Mouse (Mus musculus): Measurements from ENCODE around the gene Lrrc3c. TPM values are rescaled to one million over a fixed set of nuclear protein-coding genes. Genes with fewer than 3 reads are reported as not detected.
"Not testable (repeated sequence)": the region's sequence is repeated elsewhere in the genome, so short reads cannot be mapped to it uniquely, and the experiment has no call there.

The Lrrc3c gene
- polyA plus RNA-seq, 1 experiment from 2014 or later, result not detected

DNA sequence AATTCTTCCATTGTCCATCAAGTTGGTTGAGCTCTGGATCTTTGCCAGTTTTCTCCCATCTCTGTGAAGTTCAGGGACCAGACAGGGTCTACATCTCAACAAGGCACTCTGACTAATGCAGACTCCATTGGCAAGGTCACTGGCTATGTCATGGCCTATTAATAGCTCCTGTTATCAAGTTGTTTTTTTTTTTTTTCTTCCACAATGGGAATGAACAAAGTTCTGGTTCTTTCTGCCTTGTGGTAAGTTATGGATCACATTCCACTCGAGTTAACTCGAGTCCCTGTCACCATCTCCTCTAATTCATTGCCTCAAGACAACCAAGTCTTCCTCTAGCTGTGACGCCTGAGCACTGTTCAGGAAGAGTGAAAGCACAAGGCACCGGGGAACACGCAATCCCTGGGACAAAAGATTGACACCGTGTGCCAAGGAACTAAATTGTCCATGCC, 9.2 kb upstream of the Lrrc3c start:
- Histone ChIP-seq H3K27ac (peak overlapping the region; percentile 95), H3K4me3 (peak overlapping the region; percentile 97; the same call in 1 of the 2 replicates), H3K4me1 (peaks cover 70% of the 10 kb centered on the region), H3K9me3 (no peaks in the 10 kb centered on the region), H3K36me3 (0 out of 2 replicates have a peak, but pooled peaks cover 3% of the 10 kb centered on the region), H3K27me3 (ENCODE audit: insufficient read depth, poor library complexity, severe bottlenecking) (peaks cover 3% of the 10 kb centered on the region; the same call in 1 of the 2 replicates)
- WGBS, result 38% methylated on average over 6 of the region's 6 CpGs
- no peak for DNase-seq (ENCODE audit: low spot score)

DNA sequence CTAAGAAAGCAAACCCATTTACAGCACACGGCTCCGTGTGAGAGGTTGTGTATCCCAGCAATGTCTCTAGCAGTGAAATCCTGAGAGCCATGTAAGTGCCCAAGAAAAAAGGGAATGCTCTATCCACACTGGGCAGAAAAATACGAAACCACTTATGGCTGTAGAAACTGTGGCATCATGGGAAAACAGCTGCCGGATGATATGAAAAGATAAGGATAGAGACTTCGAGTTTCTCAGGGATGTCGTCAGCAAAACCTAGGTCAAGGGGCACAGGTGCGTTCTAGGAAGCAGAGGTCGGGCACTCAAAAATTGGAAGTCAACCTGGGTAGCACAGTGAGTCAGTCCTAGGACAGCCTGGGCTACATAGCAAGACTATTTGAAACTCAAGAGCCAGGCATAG, 8.8 kb upstream of the Lrrc3c start:
- H3K27ac ChIP-seq, result peak overlapping the region; percentile 95
- peaks cover 70% of the 10 kb centered on the region for H3K4me1 ChIP-seq
- H3K9me3 ChIP-seq, result no peaks in the 10 kb centered on the region
- 69% methylated on average over 8 of the region's 8 CpGs for WGBS
- no peak overlapping the region for H3K4me3 ChIP-seq
- H3K36me3 ChIP-seq, result no peaks in the 10 kb centered on the region
- peaks cover 3% of the 10 kb centered on the region; the same call in 1 of the 2 replicates for H3K27me3 ChIP-seq (ENCODE audit: insufficient read depth, poor library complexity, severe bottlenecking)
- no peak for DNase-seq (ENCODE audit: low spot score)

DNA sequence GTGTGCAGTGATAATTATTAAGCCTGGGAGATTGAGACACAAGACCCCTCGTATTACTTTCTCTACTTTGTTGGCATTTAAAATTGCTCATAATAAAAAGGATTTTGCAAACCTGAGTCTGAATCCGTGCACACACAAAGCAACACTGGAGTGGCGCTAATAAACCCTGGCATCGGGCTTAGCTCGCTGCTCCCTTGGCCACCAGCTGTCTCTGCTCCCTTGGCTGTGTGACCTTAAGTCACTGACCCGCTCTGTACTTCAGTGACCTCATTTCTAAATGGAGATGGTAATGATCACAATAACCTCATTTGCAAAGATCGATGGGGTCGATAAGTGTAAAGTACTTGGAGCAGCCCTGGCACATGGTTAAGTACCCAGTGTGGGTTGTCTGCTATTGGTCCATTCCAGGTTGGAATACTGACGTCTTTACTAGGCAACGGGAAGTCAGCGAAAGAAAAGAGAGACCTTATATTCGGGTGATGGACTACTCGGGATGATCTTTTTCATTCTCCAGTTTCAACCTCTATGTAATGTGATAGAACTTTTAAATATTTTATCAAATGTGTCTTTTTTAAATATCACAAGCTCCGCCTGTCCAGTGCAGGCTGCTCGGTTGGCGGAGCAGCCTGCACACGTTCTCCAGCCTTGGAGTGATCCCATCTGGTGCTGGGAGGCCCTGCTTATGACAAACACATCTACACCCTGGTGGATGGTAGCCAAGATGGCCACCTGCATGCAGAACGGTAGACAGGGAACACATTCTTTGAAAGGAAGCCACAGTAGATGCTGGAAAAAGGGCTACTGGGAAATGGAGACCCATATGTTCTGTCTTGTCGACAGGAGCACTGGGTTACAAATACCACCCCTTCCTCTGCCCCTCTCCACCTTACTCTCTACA, 7.3 kb upstream of the Lrrc3c start:
- Histone ChIP-seq H3K36me3 (no peaks in the 10 kb centered on the region), H3K27ac (peak overlapping the region; percentile 9; the same call in 1 of the 2 replicates), H3K4me3 (no peak overlapping the region), H3K27me3 (ENCODE audit: insufficient read depth, poor library complexity, severe bottlenecking) (peaks cover 3% of the 10 kb centered on the region; the same call in 1 of the 2 replicates), H3K4me1 (peaks cover 57% of the 10 kb centered on the region), H3K9me3 (no peaks in the 10 kb centered on the region)
- no peak for DNase-seq (ENCODE audit: low spot score)
- WGBS, result 79% methylated on average over 19 of the region's 19 CpGs

DNA sequence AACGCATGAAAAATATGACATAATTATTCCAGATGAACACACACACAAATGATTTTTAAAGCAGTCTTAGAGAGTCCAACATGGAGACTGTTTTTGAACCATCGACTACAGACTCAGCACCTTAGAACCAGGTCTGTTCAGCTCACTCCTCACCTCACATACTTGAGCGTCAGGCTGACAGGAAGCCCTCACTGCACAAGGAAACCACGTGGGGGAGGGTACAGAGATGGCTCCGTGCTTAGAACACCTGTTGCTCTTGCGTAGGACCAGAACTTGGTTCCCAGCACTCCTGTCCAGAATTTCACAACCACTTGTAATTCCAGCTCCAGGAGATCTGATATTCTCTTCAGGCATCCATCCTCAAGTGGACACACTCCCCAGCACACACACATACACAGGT, 3.1 kb upstream of the Lrrc3c start:
- H3K36me3 ChIP-seq, result no peaks in the 10 kb centered on the region
- H3K4me3 ChIP-seq, result no peak overlapping the region
- 78% methylated on average over 6 of the region's 6 CpGs for WGBS
- H3K27me3 ChIP-seq (ENCODE audit: insufficient read depth, poor library complexity, severe bottlenecking), result peaks cover 28% of the 10 kb centered on the region
- no peak for DNase-seq (ENCODE audit: low spot score)
- H3K27ac ChIP-seq, result no peak overlapping the region
- no peaks in the 10 kb centered on the region for H3K9me3 ChIP-seq
- H3K4me1 ChIP-seq, result peaks cover 34% of the 10 kb centered on the region

DNA sequence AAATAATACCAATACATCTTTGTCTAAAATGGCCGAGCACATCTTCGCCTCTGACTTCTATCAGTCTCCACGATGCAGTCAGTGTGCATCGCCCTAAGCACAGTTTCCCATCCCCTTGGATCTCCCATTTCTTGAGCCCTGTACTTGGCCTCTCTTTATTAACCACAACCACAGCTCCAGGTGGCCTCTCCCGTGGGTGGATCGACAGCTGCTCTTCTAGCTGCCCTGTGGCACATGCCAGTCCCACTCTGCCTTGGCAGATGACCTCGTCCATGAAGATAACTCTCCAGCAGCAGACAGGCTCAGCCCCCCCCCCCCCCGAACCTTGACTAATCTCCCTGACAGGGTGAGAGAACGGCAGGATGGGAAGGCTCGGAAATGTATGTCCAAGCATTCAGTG, 2.6 kb upstream of the Lrrc3c start:
- Histone ChIP-seq H3K27me3 (ENCODE audit: insufficient read depth, poor library complexity, severe bottlenecking) (peaks cover 32% of the 10 kb centered on the region), H3K27ac (no peak overlapping the region), H3K9me3 (no peaks in the 10 kb centered on the region), H3K4me1 (peaks cover 35% of the 10 kb centered on the region), H3K4me3 (no peak overlapping the region), H3K36me3 (no peaks in the 10 kb centered on the region)
- WGBS, result 70% methylated on average over 10 of the region's 10 CpGs
- no peak for DNase-seq (ENCODE audit: low spot score)

DNA sequence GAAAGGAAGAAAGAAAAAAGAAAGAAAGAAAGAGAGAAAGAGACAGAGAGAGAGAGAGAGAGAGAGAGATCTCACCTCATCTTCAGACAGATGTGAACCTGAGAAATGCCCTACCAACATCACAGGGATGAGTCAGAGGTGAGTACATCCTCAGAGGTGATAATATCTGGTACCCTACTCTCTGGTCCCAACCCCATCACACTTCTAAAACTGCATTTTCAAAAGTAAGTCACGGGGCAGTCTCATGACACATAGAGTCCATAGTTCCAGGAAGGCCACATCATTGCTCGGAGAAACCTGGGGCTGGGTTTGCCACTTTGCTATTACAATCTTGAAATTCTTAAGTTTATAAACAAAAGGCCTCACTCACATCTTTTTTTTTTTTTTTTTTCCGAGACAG, 2.1 kb upstream of the Lrrc3c start:
- Histone ChIP-seq H3K9me3 (no peaks in the 10 kb centered on the region), H3K36me3 (no peaks in the 10 kb centered on the region), H3K4me1 (peaks cover 39% of the 10 kb centered on the region), H3K27ac (no peak overlapping the region), H3K27me3 (ENCODE audit: insufficient read depth, poor library complexity, severe bottlenecking) (peaks cover 35% of the 10 kb centered on the region), H3K4me3 (no peak overlapping the region)
- WGBS, result 78% methylated on average over 3 of the region's 3 CpGs
- no peak for DNase-seq (ENCODE audit: low spot score)

DNA sequence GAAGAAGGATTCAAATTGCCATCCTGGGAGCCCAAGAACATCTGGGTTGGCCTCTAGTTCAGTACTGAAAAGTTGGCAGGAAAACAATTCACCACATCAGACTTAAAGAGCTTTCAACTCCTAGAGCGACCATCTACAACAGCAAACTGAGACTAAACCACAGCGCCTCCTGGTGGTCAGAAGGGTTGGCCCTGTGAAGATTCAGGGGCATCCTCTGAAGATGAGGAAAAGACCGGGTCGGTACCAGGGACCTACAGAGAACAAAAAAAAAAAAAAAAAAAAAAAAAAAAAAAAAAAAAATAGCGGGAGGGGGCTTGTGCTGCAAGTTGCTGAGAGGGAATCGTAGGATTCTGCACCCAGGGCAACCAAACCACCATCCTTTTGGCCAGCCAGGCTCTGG, 728 bp upstream of the Lrrc3c start:
- WGBS, result 31% methylated on average over 6 of the region's 6 CpGs
- H3K4me3 ChIP-seq, result no peak overlapping the region
- DNase-seq (ENCODE audit: low spot score), result peak; percentile 85

DNA sequence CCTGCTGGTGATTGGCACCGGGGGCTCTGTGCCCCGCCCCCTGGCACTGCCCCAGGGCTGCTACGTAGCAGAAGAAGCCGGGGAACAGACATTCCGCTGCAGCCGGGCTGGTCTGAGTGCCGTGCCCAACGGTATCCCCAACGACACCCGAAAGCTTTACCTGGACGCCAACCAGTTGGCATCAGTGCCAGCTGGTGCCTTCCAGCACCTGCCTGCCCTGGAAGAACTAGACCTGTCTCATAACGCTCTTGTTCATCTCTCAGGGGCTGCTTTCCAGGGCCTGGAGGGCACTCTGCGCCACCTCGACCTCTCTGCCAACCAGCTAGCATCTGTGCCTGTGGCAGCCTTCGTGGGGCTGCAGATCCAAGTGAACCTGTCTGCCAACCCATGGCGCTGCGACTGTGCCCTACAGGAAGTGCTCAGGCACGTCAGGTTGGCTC, 780 bp downstream of the Lrrc3c start:
- peak overlapping the region; percentile 32 for H3K27ac ChIP-seq
- H3K9me3 ChIP-seq, result no peaks in the 10 kb centered on the region
- WGBS, result 61% methylated on average over 18 of the region's 18 CpGs
- H3K4me1 ChIP-seq, result peaks cover 43% of the 10 kb centered on the region
- no peaks in the 10 kb centered on the region for H3K36me3 ChIP-seq
- peak overlapping the region; percentile 30 for H3K4me3 ChIP-seq
- no peak for DNase-seq (ENCODE audit: low spot score)
- H3K27me3 ChIP-seq (ENCODE audit: insufficient read depth, poor library complexity, severe bottlenecking), result peaks cover 32% of the 10 kb centered on the region

More for the DNA sequence above, 728 bp upstream of the Lrrc3c start:
- Histone ChIP-seq H3K27ac (no peak overlapping the region), H3K9me3 (no peaks in the 10 kb centered on the region), H3K27me3 (ENCODE audit: insufficient read depth, poor library complexity, severe bottlenecking) (peaks cover 32% of the 10 kb centered on the region), H3K4me1 (peaks cover 47% of the 10 kb centered on the region), H3K36me3 (no peaks in the 10 kb centered on the region)

DNA sequence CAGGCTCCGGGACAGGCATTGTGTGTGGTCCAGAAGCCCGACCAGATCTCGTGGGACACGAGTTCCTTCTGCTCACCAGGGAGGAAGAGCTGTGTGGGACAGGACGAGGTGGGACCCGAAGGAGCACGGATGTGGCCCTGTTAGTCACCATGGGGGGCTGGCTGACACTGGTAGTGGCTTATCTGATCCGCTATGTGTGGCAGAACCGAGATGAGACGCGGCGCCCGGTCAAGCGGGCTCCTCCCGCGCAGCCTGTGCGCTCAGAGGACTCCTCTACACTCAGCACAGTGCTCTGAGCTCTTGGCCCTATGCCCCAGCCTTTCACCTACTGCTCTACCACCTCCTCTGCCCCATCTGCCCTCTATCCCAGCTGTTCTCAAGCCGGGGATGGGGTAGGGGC, 1.2 kb downstream of the Lrrc3c start:
- WGBS, result 17% methylated on average over 18 of the region's 18 CpGs
- H3K27me3 ChIP-seq (ENCODE audit: insufficient read depth, poor library complexity, severe bottlenecking), result peaks cover 32% of the 10 kb centered on the region
- peak overlapping the region; percentile 30 for H3K4me3 ChIP-seq
- H3K4me1 ChIP-seq, result peaks cover 39% of the 10 kb centered on the region
- H3K36me3 ChIP-seq, result no peaks in the 10 kb centered on the region
- no peaks in the 10 kb centered on the region for H3K9me3 ChIP-seq
- DNase-seq (ENCODE audit: low spot score), result no peak
- peak overlapping the region; percentile 32 for H3K27ac ChIP-seq

DNA sequence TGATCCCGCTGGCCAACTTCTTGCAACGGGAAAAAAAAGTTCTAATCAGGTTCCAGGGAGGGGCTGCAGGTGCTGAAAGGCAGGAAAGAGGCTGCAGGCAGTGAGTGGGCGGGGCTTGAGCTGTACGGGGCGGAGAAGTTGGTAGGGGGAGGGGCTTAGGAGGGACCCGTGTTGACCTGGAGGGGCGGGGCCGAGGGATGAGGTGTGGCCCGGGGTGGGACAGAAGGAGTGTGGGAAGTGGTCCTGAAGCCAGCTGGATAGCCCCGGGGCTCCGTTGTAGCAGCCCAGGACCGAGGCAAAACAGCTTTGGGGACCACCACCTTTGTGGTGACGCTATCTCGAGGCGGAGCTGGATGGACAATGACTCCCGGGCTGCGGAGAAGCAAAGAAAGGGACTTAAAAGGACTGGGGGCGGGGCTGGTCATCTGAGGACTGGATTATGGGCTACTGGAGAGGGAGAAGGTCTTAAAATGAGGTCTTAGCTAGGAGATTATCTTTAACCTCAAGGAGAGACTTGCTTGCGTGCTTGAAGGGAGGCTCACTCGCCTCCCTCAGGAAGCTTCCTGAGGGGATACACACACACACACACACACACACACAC, 4.1 kb downstream of the Lrrc3c start:
- peak overlapping the region; percentile 76 for H3K27ac ChIP-seq
- peak; percentile 92 for DNase-seq (ENCODE audit: low spot score)
- no peaks in the 10 kb centered on the region for H3K36me3 ChIP-seq
- WGBS, result under 1% methylated on average over 20 of the region's 20 CpGs
- H3K27me3 ChIP-seq (ENCODE audit: insufficient read depth, poor library complexity, severe bottlenecking), result peaks cover 38% of the 10 kb centered on the region
- peak overlapping the region; percentile 60 for H3K4me3 ChIP-seq
- peaks cover 36% of the 10 kb centered on the region for H3K4me1 ChIP-seq
- no peaks in the 10 kb centered on the region for H3K9me3 ChIP-seq

DNA sequence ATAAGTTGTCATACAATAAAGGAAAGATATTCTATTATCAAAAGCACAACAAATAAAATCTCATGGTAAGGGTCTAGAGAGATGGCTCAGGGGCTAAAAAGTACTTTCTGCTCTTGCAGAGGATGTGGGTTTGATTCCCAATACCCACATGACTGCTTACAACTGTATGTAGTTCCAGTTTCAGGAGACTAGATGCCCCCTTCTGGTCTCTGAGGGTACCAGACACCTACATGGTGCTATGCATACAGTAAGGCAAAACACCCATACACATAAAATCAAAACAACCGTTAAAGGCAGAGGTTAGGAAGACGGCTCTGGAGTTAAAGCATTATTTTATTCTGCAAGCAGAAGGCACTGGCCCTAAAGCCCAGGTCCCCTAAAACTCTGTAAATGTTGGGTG, 5.9 kb downstream of the Lrrc3c start:
- Histone ChIP-seq H3K9me3 (no peaks in the 10 kb centered on the region), H3K27me3 (ENCODE audit: insufficient read depth, poor library complexity, severe bottlenecking) (peaks cover 25% of the 10 kb centered on the region), H3K4me3 (no peak overlapping the region), H3K4me1 (peaks cover 30% of the 10 kb centered on the region), H3K36me3 (no peaks in the 10 kb centered on the region), H3K27ac (no peak overlapping the region)
- DNase-seq (ENCODE audit: low spot score), result no peak
- 77% methylated on average over 2 of the region's 2 CpGs for WGBS

DNA sequence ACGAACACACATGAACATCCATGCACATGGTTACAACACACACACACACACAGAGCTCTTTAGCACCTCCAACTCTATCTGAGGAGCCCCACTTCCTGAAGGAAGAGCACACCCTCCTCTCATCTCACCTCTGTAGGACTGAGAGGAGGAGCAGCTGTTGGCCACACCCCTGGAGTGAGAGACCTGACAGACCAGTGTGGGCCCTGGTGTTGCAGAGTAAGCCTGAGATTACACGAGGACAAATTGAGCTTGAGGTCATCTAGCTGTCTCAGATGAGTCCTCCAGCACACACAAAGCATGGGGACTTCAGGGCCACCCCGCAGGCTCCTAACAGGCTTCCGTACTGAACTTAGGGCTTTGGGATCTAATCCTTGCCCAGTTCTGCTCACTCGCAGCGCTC, 6.8 kb downstream of the Lrrc3c start:
- not testable (repeated sequence) for H3K36me3 ChIP-seq; H3K27ac ChIP-seq; DNase-seq (ENCODE audit: low spot score); H3K4me3 ChIP-seq; H3K9me3 ChIP-seq
- WGBS, result 64% methylated on average over 6 of the region's 6 CpGs
- H3K4me1 ChIP-seq, result peaks cover 22% of the 10 kb centered on the region
- H3K27me3 ChIP-seq (ENCODE audit: insufficient read depth, poor library complexity, severe bottlenecking), result peaks cover 15% of the 10 kb centered on the region; the same call in 1 of the 2 replicates

DNA sequence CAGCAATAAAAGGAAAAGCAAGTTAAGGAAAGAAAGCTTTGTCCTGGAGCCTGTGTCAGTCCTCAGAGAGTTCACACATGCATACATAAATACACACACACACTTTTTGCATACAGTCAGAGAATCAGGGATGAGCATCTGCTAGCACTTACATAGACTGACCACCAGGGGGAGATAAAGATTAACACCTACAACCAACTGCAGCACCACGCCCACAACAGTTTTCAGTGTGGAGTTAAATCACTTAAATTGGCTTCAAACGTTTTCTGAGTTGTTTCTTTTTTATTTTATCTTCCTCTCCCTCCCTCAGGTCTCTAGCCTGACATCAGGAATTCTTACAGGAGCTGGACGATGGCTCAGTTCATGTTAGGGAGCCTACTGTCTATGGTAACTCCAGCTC, 8.7 kb downstream of the Lrrc3c start:
- Histone ChIP-seq H3K36me3 (no peaks in the 10 kb centered on the region), H3K9me3 (no peaks in the 10 kb centered on the region), H3K27me3 (ENCODE audit: insufficient read depth, poor library complexity, severe bottlenecking) (0 out of 2 replicates have a peak, but pooled peaks cover 6% of the 10 kb centered on the region), H3K4me1 (peaks cover 8% of the 10 kb centered on the region), H3K4me3 (no peak overlapping the region), H3K27ac (no peak overlapping the region)
- DNase-seq (ENCODE audit: low spot score), result peak; percentile 73
- 10% methylated on average over 3 of the region's 3 CpGs for WGBS

Measured in heart, embryonic 10.5 days (tissue).